In genomic region chr3:101556712-101557111, GRCm38 (mm10) we compare ENCODE assay signal across 26 mouse cellular contexts.
"Had no signal": no experiment of that assay in that cellular context is flagged by ENCODE, and none has a peak within 500 bp of the region (broad histone marks: within the 10 kb centered on the region; RNA-seq: fewer than 3 reads in every experiment).

No protein-coding gene starts in this region.

- H3K9ac ChIP-seq: hindbrain, embryonic 13.5 days; hindbrain, embryonic 15.5 days; kidney, embryonic 15.5 days; limb, embryonic 12.5 days; liver, embryonic 13.5 days; liver, embryonic 15.5 days had no signal

- DNase-seq: gastrocnemius, adult 2 months; gastrocnemius, postnatal 10 days; gastrocnemius, postnatal 25 days; heart, adult 11 months; heart, adult 2 months; heart, postnatal 10 days; heart, postnatal 36 days; kidney, adult 11 months; kidney, adult 2 months; kidney, adult 9 months; kidney, postnatal 14 days; kidney, postnatal 36 days; liver; liver, embryonic 13.5 days had no signal

- H3K36me3 ChIP-seq: hindbrain, embryonic 13.5 days; hindbrain, embryonic 15.5 days; kidney, embryonic 15.5 days; limb, embryonic 10.5 days; limb, embryonic 12.5 days; liver, embryonic 13.5 days; liver, embryonic 15.5 days had no signal

- ATAC-seq: hindbrain, postnatal 0 days; intestine, embryonic 16.5 days had no signal

- H3K4me3 ChIP-seq: gastrocnemius, adult 2 months; heart, adult 2 months; hindbrain, embryonic 13.5 days; hindbrain, embryonic 15.5 days; kidney, embryonic 15.5 days; left cerebral cortex, adult 2 months; limb, embryonic 10.5 days; limb, embryonic 12.5 days; liver, embryonic 13.5 days; liver, embryonic 15.5 days had no signal

- H3K9me3 ChIP-seq: hindbrain, embryonic 13.5 days; hindbrain, embryonic 15.5 days; kidney, embryonic 15.5 days; limb, embryonic 10.5 days; limb, embryonic 12.5 days; liver, embryonic 13.5 days; liver, embryonic 15.5 days had no signal

- H3K27me3 ChIP-seq: hindbrain, embryonic 13.5 days; hindbrain, embryonic 15.5 days; kidney, embryonic 15.5 days; limb, embryonic 12.5 days; liver, embryonic 13.5 days; liver, embryonic 15.5 days had no signal

- H3K27ac ChIP-seq: gastrocnemius, adult 2 months; heart, adult 2 months; hindbrain, embryonic 13.5 days; hindbrain, embryonic 15.5 days; hindbrain, postnatal 0 days; kidney, embryonic 15.5 days; kidney, postnatal 0 days; left cerebral cortex, adult 2 months; limb, embryonic 10.5 days; limb, embryonic 12.5 days; liver, embryonic 13.5 days; liver, embryonic 15.5 days had no signal

- H3K4me2 ChIP-seq: heart, embryonic 11.5 days; hindbrain, embryonic 13.5 days; hindbrain, embryonic 15.5 days; kidney, embryonic 15.5 days; limb, embryonic 12.5 days; liver, embryonic 11.5 days; liver, embryonic 13.5 days; liver, embryonic 15.5 days had no signal
